Mouse (Mus musculus) hindbrain, embryonic 10.5 days (tissue): ENCODE data around the gene Smarcc1. TPM values are rescaled to one million over a fixed set of nuclear protein-coding genes. Genes with fewer than 3 reads are reported as not detected.

Experiments
- DNase-seq: peaks from one replicate; pipeline ENCODE4 v3.0.0-alpha.2; 2017; ENCODE audit warnings: low spot score
- H3K27ac ChIP-seq: fragments of 300-500 bp; sonication (generic); 2 replicates; pipeline ENCODE4 v1.5.1; 2016; ENCODE audit warnings: mild to moderate bottlenecking, moderate library complexity
- H3K27me3 ChIP-seq: fragments of 300-500 bp; sonication (generic); 2 replicates; pipeline ENCODE4 v1.6.1; 2016; ENCODE audit warnings: mild to moderate bottlenecking; ENCODE audit not compliant: poor library complexity, insufficient read depth, severe bottlenecking
- H3K36me3 ChIP-seq: fragments of 300-500 bp; sonication (generic); 2 replicates; pipeline ENCODE4 v1.6.1; 2016; ENCODE audit warnings: mild to moderate bottlenecking, moderate library complexity
- H3K4me1 ChIP-seq: fragments of 300-500 bp; sonication (generic); replicated peaks from 2 replicates; pipeline ENCODE4 v1.6.1; 2016; ENCODE audit warnings: mild to moderate bottlenecking
- H3K4me3 ChIP-seq: fragments of 300-500 bp; sonication (generic); 2 replicates; pipeline ENCODE4 v1.5.1; 2016; ENCODE audit warnings: mild to moderate bottlenecking, moderate library complexity
- H3K9me3 ChIP-seq: fragments of 300-500 bp; sonication (generic); 2 replicates; pipeline ENCODE4 v1.6.1; 2016; ENCODE audit warnings: mild to moderate bottlenecking, moderate library complexity
- WGBS: fragments of 180-500 bp; shearing (Covaris S2); methylation state at CpG from one replicate; pipeline ENCODE4 v1.1.7; 2016; 5-methylcytosine and 5-hydroxymethylcytosine counted together
- polyA plus RNA-seq: library from polyadenylated mRNA; unstranded; fragments of >200 nt; fragmentation: Nextera tagmentation; extraction: Ambion mirVana; gene quantifications from 2 replicates; pipeline ENCODE4 v1.2.1, GENCODE M21; 2016

The Smarcc1 gene
- polyA plus RNA-seq, 1 experiment from 2014 or later, result 180 TPM

DNA sequence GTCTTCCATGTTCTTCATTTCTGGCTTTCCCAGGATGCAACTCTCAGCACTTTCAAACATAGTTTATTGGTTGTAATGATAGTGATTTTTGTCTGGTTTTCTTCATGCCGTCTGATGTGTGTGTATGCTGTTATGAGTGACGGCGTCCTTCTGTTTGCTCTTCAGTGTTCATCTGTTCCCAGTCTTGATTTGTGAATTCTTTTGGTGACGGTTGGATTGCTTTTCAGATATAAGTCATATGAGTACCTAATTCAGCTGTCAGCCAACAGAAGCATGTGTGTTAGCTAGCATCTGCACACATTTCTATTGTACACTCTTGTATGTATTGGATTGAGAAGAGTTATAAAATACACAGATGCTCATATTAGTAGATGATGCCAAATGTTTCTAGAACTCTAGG lies 106.8 kb downstream of the Smarcc1 start:
- Histone ChIP-seq H3K36me3 (peaks cover 99% of the 10 kb centered on the region), H3K27ac (no peak overlapping the region), H3K27me3 (no peaks in the 10 kb centered on the region), H3K4me3 (no peak overlapping the region), H3K4me1 (no peaks in the 10 kb centered on the region), H3K9me3 (no peaks in the 10 kb centered on the region)
- 95% methylated on average over 4 of the region's 4 CpGs for WGBS
- DNase-seq, result no peak

DNA sequence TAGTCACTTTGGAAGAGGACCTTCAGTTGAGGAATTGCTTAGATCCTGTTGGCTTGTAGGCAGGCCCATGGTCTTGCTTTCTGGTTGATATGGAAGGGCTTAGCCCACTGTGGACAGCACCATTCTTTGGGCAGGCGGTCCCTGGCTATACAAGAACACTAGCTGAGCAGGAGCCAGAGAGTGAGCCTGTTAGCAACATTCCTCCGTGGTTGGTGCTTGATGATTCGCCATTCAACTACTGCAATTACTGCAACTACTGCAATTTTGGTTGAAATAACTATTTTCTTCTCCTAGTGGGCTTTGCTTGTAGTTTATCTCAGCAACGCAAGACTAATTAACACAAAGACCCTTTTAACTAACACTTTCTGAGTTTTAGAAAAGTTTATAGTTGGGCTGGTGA lies 108.7 kb downstream of the Smarcc1 start:
- no peaks in the 10 kb centered on the region for H3K9me3 ChIP-seq
- no peaks in the 10 kb centered on the region for H3K4me1 ChIP-seq
- WGBS, result 96% methylated on average over 4 of the region's 4 CpGs
- no peak overlapping the region for H3K27ac ChIP-seq
- H3K36me3 ChIP-seq, result peaks cover 100% of the 10 kb centered on the region
- no peak overlapping the region for H3K4me3 ChIP-seq
- H3K27me3 ChIP-seq, result no peaks in the 10 kb centered on the region
- DNase-seq, result no peak

DNA sequence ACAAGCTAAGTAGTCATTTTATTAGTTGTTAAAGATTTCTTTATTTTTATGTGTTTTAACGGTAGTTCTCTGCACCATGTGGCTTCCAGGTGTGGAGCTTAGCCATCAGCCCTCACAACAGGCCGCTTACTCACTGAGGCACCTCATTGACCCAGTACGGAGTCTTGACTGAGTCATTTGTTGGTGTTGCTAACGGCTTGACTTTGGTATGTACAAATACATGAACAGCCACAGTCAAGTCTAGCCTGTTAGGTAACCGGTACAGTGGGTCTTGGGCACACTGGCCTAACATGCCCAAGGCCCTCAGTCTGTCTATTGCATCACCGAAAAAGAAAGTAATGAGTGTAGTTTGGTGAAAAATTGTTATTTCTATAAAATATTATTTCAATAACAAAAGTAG lies 111.2 kb downstream of the Smarcc1 start:
- Histone ChIP-seq H3K4me1 (no peaks in the 10 kb centered on the region), H3K4me3 (no peak overlapping the region), H3K36me3 (peaks cover 100% of the 10 kb centered on the region), H3K9me3 (no peaks in the 10 kb centered on the region), H3K27ac (no peak overlapping the region), H3K27me3 (no peaks in the 10 kb centered on the region)
- no peak for DNase-seq
- WGBS, result 89% methylated on average over 6 of the region's 6 CpGs

DNA sequence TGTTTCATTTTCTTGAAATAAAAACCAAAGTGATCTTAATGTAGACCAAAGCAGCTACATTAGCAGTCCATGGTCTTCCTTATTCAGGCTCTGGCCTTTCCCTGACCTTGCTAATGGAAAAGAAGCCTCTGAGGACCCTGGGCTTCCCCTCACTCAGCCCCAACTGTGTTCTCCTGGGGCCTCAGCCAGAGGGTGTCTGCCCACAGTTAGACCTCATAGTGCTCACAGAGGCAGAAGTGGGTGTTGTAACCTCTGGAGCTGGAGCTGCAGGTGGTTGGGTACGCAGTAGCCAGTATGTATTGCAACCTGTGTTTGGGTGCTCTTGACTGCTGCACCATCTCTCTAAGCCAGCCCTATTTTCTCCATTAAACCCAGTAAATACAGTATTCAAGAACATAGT lies 111.6 kb downstream of the Smarcc1 start:
- no peaks in the 10 kb centered on the region for H3K9me3 ChIP-seq
- DNase-seq, result no peak
- 97% methylated on average over 1 of the region's 1 CpGs for WGBS

DNA sequence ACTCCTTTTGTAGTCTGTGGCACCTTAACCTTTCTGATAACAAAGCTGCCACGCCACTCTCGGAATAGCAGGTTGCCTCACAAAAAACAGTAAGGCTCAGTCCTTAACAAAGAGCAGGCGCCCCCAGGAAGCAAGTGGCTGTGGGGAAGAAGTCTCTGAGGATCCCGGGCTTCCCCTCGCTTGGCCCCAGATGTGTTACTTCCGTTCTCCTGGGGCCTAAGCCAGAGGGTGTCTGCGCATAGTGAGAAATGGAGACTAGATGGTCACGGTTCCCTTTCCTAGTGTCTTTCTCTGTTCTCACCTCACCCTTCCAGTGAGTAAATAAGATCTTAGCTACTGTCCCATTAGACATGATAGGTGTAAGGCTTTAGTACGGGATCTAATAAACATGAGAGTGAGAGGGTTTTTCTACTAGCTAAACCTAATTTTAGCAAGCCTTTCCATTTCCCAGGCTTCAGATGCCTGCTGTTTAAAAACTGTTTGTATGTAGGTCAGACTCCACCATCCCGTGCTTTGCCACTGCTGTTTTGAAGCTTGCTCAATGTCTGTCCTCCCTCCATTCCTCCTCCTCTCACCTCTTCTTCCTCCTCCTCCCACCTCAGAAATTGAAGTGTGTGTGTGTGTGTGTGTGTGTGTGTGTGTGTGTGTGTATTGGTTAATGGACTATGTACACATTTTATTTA lies 112.2 kb downstream of the Smarcc1 start:
- Histone ChIP-seq H3K27me3 (no peaks in the 10 kb centered on the region), H3K4me1 (no peaks in the 10 kb centered on the region), H3K4me3 (no peak overlapping the region), H3K36me3 (peaks cover 100% of the 10 kb centered on the region), H3K27ac (no peak overlapping the region), H3K9me3 (no peaks in the 10 kb centered on the region)
- no peak for DNase-seq
- WGBS, result 90% methylated on average over 10 of the region's 10 CpGs

More for the DNA sequence above, 111.6 kb downstream of the Smarcc1 start:
- H3K27ac ChIP-seq, result no peak overlapping the region
- no peak overlapping the region for H3K4me3 ChIP-seq
- H3K36me3 ChIP-seq, result peaks cover 100% of the 10 kb centered on the region
- H3K4me1 ChIP-seq, result no peaks in the 10 kb centered on the region
- no peaks in the 10 kb centered on the region for H3K27me3 ChIP-seq

DNA sequence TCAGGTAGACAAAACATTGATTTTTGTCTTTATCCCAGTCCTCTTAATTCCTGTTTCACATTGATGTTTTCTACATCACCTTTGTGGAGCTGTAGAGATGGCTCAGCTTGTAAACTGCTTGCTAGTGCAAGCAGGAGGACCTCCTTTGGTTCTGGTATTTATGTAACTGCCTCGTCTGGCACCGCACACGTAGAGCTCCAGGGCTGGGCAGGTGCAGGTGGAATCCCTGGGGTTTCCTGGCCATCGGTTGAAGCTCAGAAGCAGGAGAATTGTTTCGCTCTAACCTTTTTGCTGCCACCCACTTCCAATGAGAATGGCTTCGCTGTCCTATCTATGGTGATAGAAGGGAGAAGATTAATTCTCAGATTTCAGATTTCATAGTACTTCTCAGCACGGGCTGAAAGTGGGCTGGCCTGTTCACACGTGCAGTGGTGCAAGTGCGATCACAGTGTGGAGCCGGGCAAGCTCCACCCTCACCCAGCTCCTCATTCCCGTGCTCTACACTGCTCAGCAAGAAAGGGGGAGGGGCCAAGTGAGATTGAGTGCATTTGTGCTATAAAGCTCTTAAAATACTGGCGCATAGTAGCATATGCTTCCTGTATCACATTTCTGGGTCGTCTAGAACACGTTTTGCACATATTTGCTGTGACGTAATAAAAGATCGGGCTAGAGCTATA lies 113.0 kb downstream of the Smarcc1 start:
- WGBS, result 91% methylated on average over 16 of the region's 16 CpGs
- H3K27ac ChIP-seq, result no peak overlapping the region

DNA sequence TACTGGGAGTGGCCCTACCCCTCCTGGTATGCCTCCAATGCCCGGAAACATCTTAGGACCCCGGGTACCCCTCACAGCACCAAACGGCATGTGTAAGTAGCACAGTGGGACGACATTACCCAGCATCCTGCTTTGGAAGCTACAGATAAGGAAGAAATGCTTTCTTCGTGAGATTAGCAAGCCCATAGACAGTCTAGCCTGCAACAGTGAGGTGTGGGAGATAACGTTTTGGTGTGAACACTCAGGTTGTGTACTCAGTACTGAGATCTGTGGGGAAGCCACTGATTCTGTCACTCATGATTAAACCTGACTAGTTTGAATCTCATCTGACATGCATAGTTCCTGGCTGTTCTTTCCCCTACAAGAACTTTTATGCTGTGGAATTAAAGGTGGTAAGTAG lies 117.5 kb downstream of the Smarcc1 start:
- Histone ChIP-seq H3K36me3 (peaks cover 99% of the 10 kb centered on the region), H3K27ac (no peak overlapping the region), H3K27me3 (no peaks in the 10 kb centered on the region), H3K4me1 (no peaks in the 10 kb centered on the region), H3K4me3 (no peak overlapping the region), H3K9me3 (no peaks in the 10 kb centered on the region)
- WGBS, result 95% methylated on average over 6 of the region's 6 CpGs
- no peak for DNase-seq

More for the DNA sequence above, 113.0 kb downstream of the Smarcc1 start:
- Histone ChIP-seq H3K9me3 (no peaks in the 10 kb centered on the region), H3K4me3 (no peak overlapping the region), H3K27me3 (no peaks in the 10 kb centered on the region), H3K4me1 (no peaks in the 10 kb centered on the region), H3K36me3 (peaks cover 100% of the 10 kb centered on the region)
- DNase-seq, result no peak

DNA sequence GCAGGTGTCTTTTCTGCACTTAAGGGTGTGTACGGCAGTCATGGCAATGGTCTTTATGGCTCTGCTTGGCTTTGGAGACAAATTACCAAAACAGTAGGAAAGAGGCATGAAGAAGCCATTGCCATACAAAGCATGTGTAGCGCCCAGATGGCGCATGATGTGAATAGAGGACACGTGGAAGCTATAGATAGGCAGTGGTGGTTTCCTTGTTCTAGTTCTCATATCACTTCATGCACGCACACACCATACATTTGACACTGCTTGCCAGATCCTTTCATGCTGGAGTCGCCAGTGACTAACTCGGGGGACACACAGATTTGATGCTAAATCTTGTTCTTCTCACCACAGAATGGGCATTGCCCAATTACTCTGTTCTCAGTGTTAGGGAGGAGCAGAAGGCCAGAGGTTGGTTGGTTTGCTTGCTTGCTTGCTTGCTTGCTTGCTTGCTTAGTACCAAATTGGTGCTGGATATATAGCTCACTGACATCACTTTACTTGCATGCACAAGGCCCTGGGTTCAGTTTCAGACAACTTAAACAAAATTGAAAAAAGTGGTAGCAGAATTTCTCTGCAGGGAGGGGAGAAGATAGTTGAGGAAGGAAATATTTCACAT lies 125.8 kb downstream of the Smarcc1 start, which contains the start of gene Cspg5:
Cspg5 (plus strand) TSS at position 563 of the 613 bp plus-strand sequence.
- 88% methylated on average over 7 of the region's 7 CpGs for WGBS
- H3K27ac ChIP-seq, result no peak within 1 kb of the TSS; the same call in 1 of the 2 replicates
- H3K9me3 ChIP-seq, result no peaks in the 10 kb centered on the region
- H3K27me3 ChIP-seq, result peaks cover 52% of the 10 kb centered on the region
- peaks cover 50% of the 10 kb centered on the region for H3K36me3 ChIP-seq
- peaks cover 32% of the 10 kb centered on the region for H3K4me1 ChIP-seq
- no peak for DNase-seq
- peak within 1 kb of the TSS; percentile 78 for H3K4me3 ChIP-seq

DNA sequence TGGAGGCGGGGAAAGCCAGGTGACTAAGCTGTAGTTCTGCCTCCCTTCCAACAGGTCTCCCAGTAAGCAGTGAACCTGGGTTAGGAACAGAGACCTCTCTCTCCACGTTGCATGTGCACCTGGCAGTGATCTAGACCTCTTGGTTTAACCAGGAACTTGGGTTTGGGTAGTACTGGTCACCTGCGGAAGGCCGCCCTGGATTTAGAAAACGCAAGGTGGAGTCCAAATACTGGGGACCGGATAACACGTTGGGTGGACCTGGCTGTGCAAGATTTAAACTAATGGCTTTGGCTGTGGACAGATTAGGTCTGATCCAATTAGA lies 127.0 kb downstream of the Smarcc1 start:
- peak overlapping the region; percentile 78 for H3K4me3 ChIP-seq
- 20% methylated on average over 7 of the region's 7 CpGs for WGBS
- H3K36me3 ChIP-seq, result peaks cover 38% of the 10 kb centered on the region
- DNase-seq, result no peak
- H3K27ac ChIP-seq, result peak overlapping the region; percentile 89; the same call in 1 of the 2 replicates
- H3K27me3 ChIP-seq, result peaks cover 52% of the 10 kb centered on the region
- H3K9me3 ChIP-seq, result no peaks in the 10 kb centered on the region
- peaks cover 42% of the 10 kb centered on the region for H3K4me1 ChIP-seq

DNA sequence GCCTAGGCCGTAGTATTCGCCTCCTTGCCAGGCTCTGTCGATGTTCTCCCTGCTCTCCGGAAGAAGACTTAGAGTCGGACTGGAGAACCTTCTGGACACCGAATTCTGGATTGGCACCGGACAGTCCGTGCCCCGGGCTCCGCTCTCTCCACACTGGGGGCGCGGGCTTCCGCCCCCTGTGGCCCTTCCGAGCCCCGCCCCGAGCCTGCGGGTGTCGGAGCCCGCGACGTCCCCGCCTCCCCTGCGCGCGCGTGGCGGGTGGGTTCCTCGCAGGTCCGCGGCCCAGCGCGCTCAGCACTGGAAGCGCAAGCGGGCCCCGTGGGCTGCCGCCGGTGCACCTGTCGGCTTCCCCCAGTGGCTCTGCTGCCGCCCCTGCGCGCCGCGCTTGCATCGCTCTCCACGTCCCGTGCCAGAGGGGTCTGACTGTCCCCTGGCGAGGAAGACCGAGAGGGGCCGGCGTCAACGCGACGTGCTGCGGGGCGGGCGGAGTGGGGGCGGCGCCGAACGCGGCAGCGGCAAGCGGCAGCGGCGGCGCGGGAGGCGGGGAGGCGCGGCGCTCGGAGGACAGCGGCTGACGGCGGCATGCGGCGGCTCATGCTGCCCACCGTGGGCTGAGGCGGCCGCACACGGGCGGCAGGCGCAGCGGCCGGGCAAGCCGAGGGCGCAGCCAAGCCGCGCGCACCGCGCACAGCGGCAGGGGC lies 127.5 kb downstream of the Smarcc1 start:
- H3K27me3 ChIP-seq, result peaks cover 52% of the 10 kb centered on the region

DNA sequence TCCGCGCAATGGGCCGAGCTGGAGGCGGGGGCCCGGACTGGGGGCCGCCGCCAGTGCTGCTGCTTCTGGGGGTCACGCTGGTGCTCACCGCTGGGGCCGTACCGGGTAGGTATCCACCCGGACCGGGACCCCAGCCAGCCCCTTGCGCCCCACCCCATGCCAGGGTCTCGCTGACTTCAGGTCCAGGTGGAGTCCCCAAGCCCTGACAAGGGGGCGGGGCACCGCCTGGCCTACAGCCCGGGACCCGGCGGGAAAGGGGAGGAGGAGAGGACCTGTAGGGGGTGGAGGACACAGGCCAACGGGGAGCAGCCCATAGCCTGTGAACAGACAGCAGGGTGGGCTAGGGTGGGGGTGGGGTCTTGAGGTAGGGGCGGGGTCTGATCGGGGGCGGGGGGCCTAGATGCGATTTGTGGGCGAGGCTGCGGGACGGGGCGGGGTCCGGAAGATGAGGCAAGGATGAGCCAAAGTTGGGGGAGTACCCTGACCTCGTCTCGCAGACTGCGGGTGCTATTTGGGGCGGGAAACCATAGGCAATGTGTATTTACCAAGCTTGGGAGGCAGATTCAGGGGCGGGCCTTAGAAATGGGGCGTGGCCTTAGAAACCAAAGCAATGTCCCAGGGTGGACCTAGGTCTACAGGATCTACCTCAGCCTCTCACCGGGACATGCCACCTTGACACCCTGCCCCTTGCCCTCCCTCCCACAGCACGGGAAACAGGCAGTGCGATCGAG lies 128.2 kb downstream of the Smarcc1 start:
- Histone ChIP-seq H3K27ac (peak overlapping the region; percentile 89), H3K36me3 (peaks cover 27% of the 10 kb centered on the region), H3K9me3 (no peaks in the 10 kb centered on the region), H3K27me3 (peaks cover 52% of the 10 kb centered on the region), H3K4me1 (peaks cover 55% of the 10 kb centered on the region), H3K4me3 (peak overlapping the region; percentile 78)
- WGBS, result 2% methylated on average over 40 of the region's 40 CpGs
- DNase-seq, result peak; percentile 67

More for the DNA sequence above, 127.5 kb downstream of the Smarcc1 start:
- Histone ChIP-seq H3K4me3 (peak overlapping the region; percentile 78), H3K27ac (peak overlapping the region; percentile 89), H3K9me3 (no peaks in the 10 kb centered on the region), H3K36me3 (peaks cover 34% of the 10 kb centered on the region), H3K4me1 (peaks cover 48% of the 10 kb centered on the region)
- DNase-seq, result peak; percentile 57
- WGBS, result 1% methylated on average over 93 of the region's 93 CpGs

DNA sequence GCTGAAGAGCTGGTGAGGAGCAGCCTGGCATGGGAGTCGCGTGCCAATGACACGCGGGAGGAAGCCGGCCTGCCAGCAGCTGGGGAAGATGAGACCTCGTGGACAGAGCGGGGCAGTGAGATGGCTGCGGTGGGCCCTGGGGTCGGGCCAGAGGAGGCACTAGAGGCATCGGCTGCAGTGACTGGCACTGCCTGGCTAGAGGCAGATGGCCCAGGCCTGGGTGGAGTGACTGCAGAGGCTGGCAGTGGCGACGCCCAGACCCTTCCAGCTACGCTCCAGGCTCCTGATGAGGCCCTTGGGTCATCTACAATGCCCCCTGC lies 128.8 kb downstream of the Smarcc1 start:
- no peak for DNase-seq
- Histone ChIP-seq H3K4me3 (peak overlapping the region; percentile 78), H3K27me3 (peaks cover 52% of the 10 kb centered on the region), H3K27ac (peak overlapping the region; percentile 89), H3K9me3 (no peaks in the 10 kb centered on the region), H3K36me3 (peaks cover 21% of the 10 kb centered on the region), H3K4me1 (peaks cover 60% of the 10 kb centered on the region)
- 42% methylated on average over 13 of the region's 13 CpGs for WGBS
